Mouse (Mus musculus): Measurements from ENCODE around the gene Srgap1. TPM values are rescaled to one million over a fixed set of nuclear protein-coding genes. Genes with fewer than 3 reads are reported as not detected.

Srgap1 gene
- total and polyA plus RNA-seq, 2 experiments from 2014 or later, result 28.5 to 31.1 TPM

- Histone ChIP-seq H3K27me3 (ENCODE audit: insufficient read depth, low read length) (no peaks in the 10 kb centered on the region), H3K9ac (replicated peaks; ENCODE audit: low read length, poor library complexity, severe bottlenecking) (no peak overlapping the region), H3K4me1 (ENCODE audit: insufficient read depth, low read length) (peaks cover 12% of the 10 kb centered on the region; the same call in 1 of the 2 replicates), H3K27ac (ENCODE audit: low read depth, low read length) (no peak overlapping the region), H3K9me3 (ENCODE audit: low read length) (no peaks in the 10 kb centered on the region), H3K4me2 (ENCODE audit: low read depth, low read length, poor library complexity, severe bottlenecking) (no peak overlapping the region), H3K4me3 (ENCODE audit: low read depth, low read length) (no peak overlapping the region), H3K36me3 (ENCODE audit: insufficient read depth, low read length) (no peaks in the 10 kb centered on the region)
- TF ChIP-seq CTCF (IDR thresholded peaks at IDR 0.05), result no peak
- whole genome bisulfite sequencing, result 91% methylated on average over 7 of the region's 7 CpGs
- ATAC-seq (ENCODE audit: low FRiP score) (no peak), DNase-seq (ENCODE audit: low spot score) (no peak)
These were observed 73.8 kb downstream of the Srgap1 start for GRCm38 (mm10) chr10:121973281-121973680.

- 0 out of 2 replicates have a peak, but pooled peaks have one; percentile 3 for TF ChIP-seq CTCF (IDR thresholded peaks at IDR 0.05)
- Histone ChIP-seq H3K4me2 (ENCODE audit: low read depth, low read length, poor library complexity, severe bottlenecking) (no peak overlapping the region), H3K9ac (replicated peaks; ENCODE audit: low read length, poor library complexity, severe bottlenecking) (no peak overlapping the region), H3K27ac (ENCODE audit: low read depth, low read length) (no peak overlapping the region), H3K27me3 (ENCODE audit: insufficient read depth, low read length) (no peaks in the 10 kb centered on the region), H3K9me3 (ENCODE audit: low read length) (no peaks in the 10 kb centered on the region), H3K36me3 (ENCODE audit: insufficient read depth, low read length) (no peaks in the 10 kb centered on the region), H3K4me3 (ENCODE audit: low read depth, low read length) (no peak overlapping the region), H3K4me1 (ENCODE audit: insufficient read depth, low read length) (peaks cover 12% of the 10 kb centered on the region; the same call in 1 of the 2 replicates)
- DNase-seq (ENCODE audit: low spot score) (no peak), ATAC-seq (ENCODE audit: low FRiP score) (peak; percentile 31; the same call in 1 of the 2 replicates)
- 84% methylated on average over 10 of the region's 10 CpGs for whole genome bisulfite sequencing
These were observed 74.7 kb downstream of the Srgap1 start for GRCm38 (mm10) chr10:121972249-121972892.

GRCm38 (mm10) chr10:121971658-121972057 lies 75.5 kb downstream of the Srgap1 start:
- Histone ChIP-seq H3K27ac (ENCODE audit: low read depth, low read length) (0 out of 2 replicates have a peak overlapping the region, but pooled peaks have one; percentile 12), H3K36me3 (ENCODE audit: insufficient read depth, low read length) (no peaks in the 10 kb centered on the region), H3K4me2 (ENCODE audit: low read depth, low read length, poor library complexity, severe bottlenecking) (no peak overlapping the region), H3K9me3 (ENCODE audit: low read length) (no peaks in the 10 kb centered on the region), H3K9ac (replicated peaks; ENCODE audit: low read length, poor library complexity, severe bottlenecking) (no peak overlapping the region), H3K27me3 (ENCODE audit: insufficient read depth, low read length) (no peaks in the 10 kb centered on the region), H3K4me1 (ENCODE audit: insufficient read depth, low read length) (peaks cover 12% of the 10 kb centered on the region; the same call in 1 of the 2 replicates), H3K4me3 (ENCODE audit: low read depth, low read length) (no peak overlapping the region)
- WGBS, result 64% methylated on average over 8 of the region's 8 CpGs
- no peak for ATAC-seq (ENCODE audit: low FRiP score)
- DNase-seq (ENCODE audit: low spot score), result no peak
- no peak for TF ChIP-seq CTCF (IDR thresholded peaks at IDR 0.05)

- no peak for TF ChIP-seq CTCF (IDR thresholded peaks at IDR 0.05)
- Histone ChIP-seq H3K27ac (ENCODE audit: low read depth, low read length) (no peak overlapping the region), H3K4me3 (ENCODE audit: low read depth, low read length) (no peak overlapping the region), H3K9ac (replicated peaks; ENCODE audit: low read length, poor library complexity, severe bottlenecking) (no peak overlapping the region), H3K36me3 (ENCODE audit: insufficient read depth, low read length) (no peaks in the 10 kb centered on the region), H3K27me3 (ENCODE audit: insufficient read depth, low read length) (no peaks in the 10 kb centered on the region), H3K9me3 (ENCODE audit: low read length) (no peaks in the 10 kb centered on the region), H3K4me1 (ENCODE audit: insufficient read depth, low read length) (peaks cover 12% of the 10 kb centered on the region; the same call in 1 of the 2 replicates), H3K4me2 (ENCODE audit: low read depth, low read length, poor library complexity, severe bottlenecking) (no peak overlapping the region)
- WGBS, result 71% methylated on average over 6 of the region's 6 CpGs
- DNase-seq (ENCODE audit: low spot score) (no peak), ATAC-seq (ENCODE audit: low FRiP score) (no peak)
These were observed 76.2 kb downstream of the Srgap1 start for GRCm38 (mm10) chr10:121970912-121971311.

- H3K27me3 ChIP-seq (ENCODE audit: insufficient read depth, low read length), result no peaks in the 10 kb centered on the region
- TF ChIP-seq CTCF (IDR thresholded peaks at IDR 0.05), result no peak
- H3K9me3 ChIP-seq (ENCODE audit: low read length), result no peaks in the 10 kb centered on the region
- peaks cover 8% of the 10 kb centered on the region; the same call in 1 of the 2 replicates for H3K4me1 ChIP-seq (ENCODE audit: insufficient read depth, low read length)
- ATAC-seq (ENCODE audit: low FRiP score), result no peak
- DNase-seq (ENCODE audit: low spot score), result no peak
- no peak overlapping the region for H3K27ac ChIP-seq (ENCODE audit: low read depth, low read length)
- 83% methylated on average over 10 of the region's 10 CpGs for WGBS
- H3K4me3 ChIP-seq (ENCODE audit: low read depth, low read length), result no peak overlapping the region
- no peak overlapping the region for H3K4me2 ChIP-seq (ENCODE audit: low read depth, low read length, poor library complexity, severe bottlenecking)
- H3K36me3 ChIP-seq (ENCODE audit: insufficient read depth, low read length), result no peaks in the 10 kb centered on the region
- no peak overlapping the region for H3K9ac ChIP-seq (replicated peaks; ENCODE audit: low read length, poor library complexity, severe bottlenecking)
These were observed 83.0 kb downstream of the Srgap1 start for GRCm38 (mm10) chr10:121964114-121964513.

- no peak for TF ChIP-seq CTCF (IDR thresholded peaks at IDR 0.05)
- Histone ChIP-seq H3K4me1 (ENCODE audit: insufficient read depth, low read length) (no peaks in the 10 kb centered on the region), H3K4me2 (ENCODE audit: low read depth, low read length, poor library complexity, severe bottlenecking) (no peak overlapping the region), H3K9me3 (ENCODE audit: low read length) (no peaks in the 10 kb centered on the region), H3K27ac (ENCODE audit: low read depth, low read length) (no peak overlapping the region), H3K27me3 (ENCODE audit: insufficient read depth, low read length) (no peaks in the 10 kb centered on the region), H3K4me3 (ENCODE audit: low read depth, low read length) (no peak overlapping the region), H3K9ac (replicated peaks; ENCODE audit: low read length, poor library complexity, severe bottlenecking) (no peak overlapping the region), H3K36me3 (ENCODE audit: insufficient read depth, low read length) (no peaks in the 10 kb centered on the region)
- WGBS, result 85% methylated on average over 4 of the region's 4 CpGs
- ATAC-seq (ENCODE audit: low FRiP score), result no peak
- no peak for DNase-seq (ENCODE audit: low spot score)
These were observed 85.1 kb downstream of the Srgap1 start for GRCm38 (mm10) chr10:121962053-121962452.
